Mouse (Mus musculus) cerebellum, postnatal 36 days (tissue): ENCODE measurements at regions not wholly inside any gene's neighbourhood (a gene's known extent, or its start where the extent isn't known, plus 50 kb on each side); places are given as distances from the start of the nearest gene placed in this dataset.

ENCODE experiments used
- DNase-seq, 2 experiments: peaks; one replicate each; pipeline ENCODE4 v3.0.0; 2021 to 2022; ENCODE audit warnings: mixed read lengths in 2 of 2

DNA sequence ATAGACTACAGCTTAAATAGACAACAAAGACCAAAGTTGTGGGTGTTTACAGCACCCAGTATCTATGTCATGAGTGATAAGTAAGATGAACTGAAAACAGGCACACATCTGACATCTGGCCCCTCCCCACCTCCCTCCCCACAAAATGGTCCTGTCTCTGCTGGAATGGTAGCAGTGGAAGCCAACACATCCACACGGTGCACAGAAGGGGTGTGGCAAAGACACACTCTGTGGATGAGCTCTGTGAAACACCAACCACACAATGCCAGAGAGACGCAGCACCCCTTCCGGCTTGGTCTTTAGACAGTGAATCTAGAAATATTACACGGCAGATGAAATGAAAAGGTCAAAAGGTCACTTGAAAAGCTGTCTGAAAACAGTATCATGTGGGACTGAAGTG, 85.6 kb downstream of the Fgf18 start:
- DNase-seq = no peak

GRCm38 (mm10) chr11:33060352-33060751, 86.8 kb downstream of the Fgf18 start:
- no peak for DNase-seq

DNA sequence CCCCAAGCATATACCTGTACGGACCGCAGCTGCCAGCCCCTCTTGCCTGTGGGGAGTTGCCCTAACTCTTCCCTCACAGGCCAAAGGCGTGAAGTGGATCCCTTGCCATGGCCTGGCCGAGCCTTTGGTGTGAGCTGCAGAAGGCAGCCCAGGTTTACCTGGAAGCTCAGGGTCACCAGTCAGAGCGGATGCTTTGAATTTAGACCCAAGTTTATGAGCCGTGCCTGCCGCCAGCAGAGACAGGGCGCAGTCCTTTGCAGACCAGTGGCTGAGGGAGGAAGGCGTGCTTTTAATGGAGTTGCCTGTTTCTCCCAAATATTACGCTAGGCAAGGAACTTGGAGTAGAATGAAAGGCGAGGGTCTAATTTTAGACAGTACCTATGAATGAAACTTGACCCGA, 97.0 kb downstream of the Fgf18 start:
- DNase-seq = no peak

DNA sequence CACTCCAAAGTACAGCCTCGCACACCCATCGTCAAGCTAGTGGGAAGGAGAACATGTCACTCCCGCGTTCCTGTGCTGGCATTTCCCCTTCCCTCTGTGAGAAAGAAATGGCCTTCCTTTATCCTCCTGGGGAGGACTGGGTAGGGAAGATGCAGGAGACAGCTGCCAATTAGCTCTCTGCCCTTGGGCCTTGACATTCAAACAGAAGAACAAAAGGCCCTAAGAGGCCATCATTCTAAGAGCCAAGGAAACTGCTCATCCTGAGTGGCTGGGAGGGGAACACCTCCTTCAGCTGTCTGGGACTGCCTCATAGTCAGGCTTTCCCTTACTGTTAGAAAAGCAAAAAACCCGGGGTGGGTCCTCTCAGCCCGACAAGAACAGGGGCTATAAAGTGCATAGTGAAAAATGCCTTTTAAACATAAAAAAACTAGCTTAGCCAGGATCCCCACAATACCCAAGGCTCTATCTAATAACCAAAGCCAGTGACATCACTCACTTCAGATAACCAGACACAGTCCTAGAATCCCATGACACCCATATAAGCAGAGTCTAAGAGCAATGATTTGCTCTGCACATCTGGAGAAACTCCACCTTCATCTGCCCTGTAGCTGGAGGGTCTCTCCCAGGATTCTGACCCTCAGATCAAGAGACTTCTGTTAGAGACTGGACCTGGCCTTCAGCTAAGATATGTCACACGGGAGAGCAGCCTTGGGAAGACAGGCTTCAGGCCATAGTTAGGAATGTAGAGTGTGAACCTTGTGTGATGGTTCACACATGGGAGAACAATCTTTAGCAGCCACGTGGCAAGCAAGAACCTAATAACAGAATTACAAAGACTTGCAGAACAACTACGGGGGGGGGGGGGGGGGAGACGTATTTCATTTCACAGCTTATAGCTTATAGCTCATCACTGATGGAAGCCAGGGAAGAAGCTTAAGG, 107.1 kb downstream of the Fgf18 start:
- no peak for DNase-seq

- DNase-seq = no peak
These were observed 110.8 kb downstream of the Fgf18 start for GRCm38 (mm10) chr11:33036367-33036766.

DNA sequence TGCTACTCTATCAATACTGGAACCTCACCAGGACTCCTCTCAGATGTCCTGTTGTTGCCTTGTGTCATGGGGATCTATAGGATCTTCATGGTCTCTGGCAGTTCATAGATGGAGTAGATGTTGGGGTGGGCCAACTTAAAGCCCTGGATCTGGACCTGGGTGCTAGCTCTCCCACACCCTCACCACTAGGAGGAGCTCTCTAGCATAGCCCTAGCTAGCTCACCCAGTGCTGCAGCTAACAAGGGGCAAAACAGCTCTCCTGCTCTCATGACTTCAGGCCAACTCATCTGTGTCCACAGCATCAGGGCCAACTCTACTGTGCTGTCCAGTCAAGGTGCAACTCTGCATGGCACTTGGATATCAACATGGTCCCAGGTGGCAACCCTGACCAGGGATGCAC, 118.3 kb downstream of the Fgf18 start:
- no peak for DNase-seq

GRCm38 (mm10) chr11:33027121-33027520, 120.1 kb downstream of the Fgf18 start:
- DNase-seq = no peak

- DNase-seq = no peak
These were observed 133.7 kb downstream of the Fgf18 start for GRCm38 (mm10) chr11:33013229-33014185.

- DNase-seq = no peak
These were observed 134.6 kb downstream of the Fgf18 start for GRCm38 (mm10) chr11:33012384-33013160.

DNA sequence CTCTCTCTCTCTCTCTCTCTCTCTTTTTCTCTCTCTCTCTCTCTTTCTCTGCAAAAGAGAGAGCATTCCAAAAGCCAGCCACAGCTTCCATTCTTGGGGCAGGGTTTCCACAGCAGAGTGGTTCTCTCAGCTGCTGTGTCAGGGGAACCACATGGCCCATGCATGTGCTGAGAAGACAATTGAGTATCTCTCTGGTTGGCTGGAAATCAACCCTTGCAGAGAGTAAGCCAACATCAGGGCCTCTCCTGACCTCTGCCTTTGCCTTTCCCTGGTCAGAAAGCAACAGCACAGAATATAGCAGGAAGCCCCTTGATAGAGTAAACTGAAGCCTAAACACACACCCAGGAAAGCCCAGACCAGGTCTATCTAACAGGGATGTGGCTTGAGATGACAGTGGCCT, 138.6 kb downstream of the Fgf18 start:
- DNase-seq = no peak

- no peak for DNase-seq
These were observed 139.2 kb downstream of the Fgf18 start for GRCm38 (mm10) chr11:33007826-33008530.

GRCm38 (mm10) chr11:33007366-33007765, 139.8 kb downstream of the Fgf18 start:
- DNase-seq = no peak

- DNase-seq = no peak
These were observed 142.0 kb downstream of the Fgf18 start for GRCm38 (mm10) chr11:33005183-33005582.

GRCm38 (mm10) chr11:33004603-33005002, 142.6 kb downstream of the Fgf18 start:
- DNase-seq = no peak

DNA sequence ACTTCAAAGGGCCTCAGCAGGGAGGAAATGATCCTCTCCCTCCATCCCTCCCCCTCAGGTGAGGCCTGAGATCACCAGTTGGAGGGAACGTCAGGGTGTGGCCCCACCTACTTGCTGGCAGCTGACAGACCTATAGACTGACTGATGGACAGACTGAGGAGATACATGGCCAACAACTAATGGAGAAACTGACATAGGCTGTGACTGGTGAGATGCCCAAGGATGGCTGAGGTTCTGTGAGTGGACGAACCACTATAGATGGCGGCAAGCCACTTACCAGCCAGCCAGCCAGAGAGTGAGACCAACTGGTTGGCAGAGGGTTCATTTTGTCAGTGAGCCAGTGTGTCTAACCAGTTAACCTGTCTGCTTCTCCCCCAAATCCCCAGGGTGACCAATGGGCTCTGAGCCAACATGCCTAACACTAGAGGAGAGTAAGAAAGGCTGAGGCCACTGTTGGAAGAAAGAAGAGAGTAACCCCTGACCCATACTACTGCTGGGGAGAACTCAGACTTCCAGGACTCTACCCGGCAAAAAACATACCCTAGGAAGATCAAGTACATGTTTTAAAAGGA, 147.4 kb downstream of the Fgf18 start:
- DNase-seq = no peak

- no peak for DNase-seq
These were observed 148.3 kb downstream of the Fgf18 start for GRCm38 (mm10) chr11:32998687-32999605.

DNA sequence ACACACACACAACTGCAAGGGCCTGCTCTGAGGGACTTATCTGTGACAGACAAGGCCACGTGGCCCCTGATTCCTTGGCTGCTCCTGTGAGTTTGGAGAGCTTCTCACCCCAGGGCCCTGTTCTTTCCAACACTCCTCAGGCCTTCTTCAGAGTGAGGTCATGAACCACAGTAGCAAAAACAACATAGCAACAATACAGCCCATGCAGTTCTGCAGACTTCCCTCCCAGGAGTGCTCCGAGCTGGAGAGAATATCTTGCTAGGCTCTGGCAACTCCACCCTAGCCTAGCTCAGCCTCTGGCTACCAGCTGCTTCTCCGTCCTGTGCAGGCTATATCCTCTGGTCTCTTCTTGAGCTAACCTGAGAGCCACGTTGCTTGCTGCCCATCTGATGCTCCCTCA, 152.8 kb downstream of the Fgf18 start:
- DNase-seq = no peak

GRCm38 (mm10) chr11:32993439-32993838, 153.8 kb downstream of the Fgf18 start:
- no peak for DNase-seq

DNA sequence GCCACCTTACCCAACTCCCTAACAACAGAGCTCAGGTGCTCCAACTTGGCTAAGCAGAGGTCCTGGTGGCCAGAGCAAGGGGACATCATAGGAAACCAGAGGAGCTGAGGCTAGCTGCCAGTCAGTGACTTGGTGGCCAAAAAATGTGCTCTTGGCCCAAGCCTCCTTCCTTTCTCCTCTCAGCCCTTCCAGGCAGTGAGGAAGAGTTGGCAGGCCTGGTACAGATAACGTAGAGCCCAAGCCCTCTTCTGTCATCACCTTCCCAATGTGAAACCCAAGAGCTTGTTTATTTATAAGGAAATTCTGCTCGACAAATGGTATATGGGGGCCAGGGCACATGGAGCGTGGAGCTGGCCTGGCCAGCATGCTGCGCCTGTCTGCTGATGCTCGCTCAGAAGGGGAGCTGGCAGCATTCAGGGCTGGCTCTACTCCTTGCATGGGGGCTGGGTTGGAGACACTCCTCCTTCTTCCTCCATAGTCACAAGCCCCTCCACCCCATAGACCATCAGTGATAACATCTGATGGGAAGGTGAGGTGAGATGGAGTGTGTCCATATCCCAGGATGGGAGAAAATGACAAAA, 156.1 kb downstream of the Fgf18 start:
- DNase-seq = no peak

DNA sequence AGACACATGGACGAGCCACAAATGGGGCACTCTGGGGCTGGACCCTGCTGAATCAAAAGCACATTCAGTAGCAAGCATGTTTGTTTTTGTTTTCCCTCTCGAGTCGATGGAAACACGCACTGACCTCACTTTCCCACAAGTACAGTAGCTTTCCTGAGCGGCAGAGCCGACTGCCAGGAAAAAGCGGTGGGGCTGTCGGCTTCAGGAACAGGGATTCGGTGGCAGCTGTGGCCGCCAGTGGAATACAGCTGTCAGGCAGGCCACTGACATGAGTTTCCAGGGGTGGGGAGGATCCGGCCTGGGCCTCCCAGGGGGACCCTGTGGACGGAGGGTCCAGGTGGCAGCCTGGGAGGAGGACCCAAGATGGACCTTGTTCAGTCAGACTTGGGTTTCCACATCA, 157.0 kb downstream of the Fgf18 start:
- no peak for DNase-seq
